Mouse (Mus musculus) cerebellum, adult 2 months (tissue): ENCODE data around the gene Tcf3. TPM values are rescaled to one million over a fixed set of nuclear protein-coding genes. Genes with fewer than 3 reads are reported as not detected.

Experiments
- DNase-seq, 2 experiments: peaks; one replicate each; pipeline ENCODE4 v3.0.0; 2021
- H3K27ac ChIP-seq: fragments of 200-500 bp; 2 replicates; pipeline ENCODE4 v1.5.1; 2012; ENCODE audit warnings: low read length, control low read depth, inconsistent platforms; ENCODE audit not compliant: insufficient read depth
- H3K27me3 ChIP-seq: fragments of 200-500 bp; 2 replicates; pipeline ENCODE4 v1.6.1; 2012; ENCODE audit warnings: inconsistent platforms, mild to moderate bottlenecking, low read length, moderate library complexity; ENCODE audit not compliant: control insufficient read depth, insufficient read depth
- H3K4me1 ChIP-seq: fragments of 200-500 bp; 2 replicates; pipeline ENCODE4 v1.6.1; 2011; ENCODE audit warnings: low read length; ENCODE audit not compliant: control insufficient read depth, insufficient read depth
- H3K4me3 ChIP-seq: fragments of 200-500 bp; replicated peaks from 2 replicates; pipeline ENCODE3; 2011; ENCODE audit warnings: mild to moderate bottlenecking, low read depth, low read length, control low read depth; ENCODE audit not compliant: insufficient read depth
- CTCF ChIP-seq: fragments of 200-500 bp; IDR thresholded peaks from 2 replicates; pipeline ENCODE4 v1.5.1; 2011; ENCODE audit warnings: low read depth, mild to moderate bottlenecking, control low read depth, low read length, moderate library complexity, borderline replicate concordance; ENCODE audit not compliant: insufficient read depth
- POLR2A ChIP-seq: fragments of 200-500 bp; IDR thresholded peaks from 2 replicates; pipeline ENCODE4 v1.6.1; 2011; ENCODE audit warnings: low read length, control low read depth, borderline replicate concordance; ENCODE audit not compliant: insufficient read depth
- WGBS: fragments of 180-500 bp; shearing (Covaris S2); methylation state at CpG from one replicate; pipeline ENCODE4 v1.1.7; 2018; 5-methylcytosine and 5-hydroxymethylcytosine counted together
- polyA plus RNA-seq: library from polyadenylated mRNA; depleted of rRNA; stranded (reverse); fragments of >200 nt; gene quantifications from 2 replicates; pipeline ENCODE4 v1.2.3, GENCODE M21; 2012; rRNA removed

Tcf3 gene
- polyA plus RNA-seq, result 34.2 and 38.8 TPM in 2 replicates

DNA sequence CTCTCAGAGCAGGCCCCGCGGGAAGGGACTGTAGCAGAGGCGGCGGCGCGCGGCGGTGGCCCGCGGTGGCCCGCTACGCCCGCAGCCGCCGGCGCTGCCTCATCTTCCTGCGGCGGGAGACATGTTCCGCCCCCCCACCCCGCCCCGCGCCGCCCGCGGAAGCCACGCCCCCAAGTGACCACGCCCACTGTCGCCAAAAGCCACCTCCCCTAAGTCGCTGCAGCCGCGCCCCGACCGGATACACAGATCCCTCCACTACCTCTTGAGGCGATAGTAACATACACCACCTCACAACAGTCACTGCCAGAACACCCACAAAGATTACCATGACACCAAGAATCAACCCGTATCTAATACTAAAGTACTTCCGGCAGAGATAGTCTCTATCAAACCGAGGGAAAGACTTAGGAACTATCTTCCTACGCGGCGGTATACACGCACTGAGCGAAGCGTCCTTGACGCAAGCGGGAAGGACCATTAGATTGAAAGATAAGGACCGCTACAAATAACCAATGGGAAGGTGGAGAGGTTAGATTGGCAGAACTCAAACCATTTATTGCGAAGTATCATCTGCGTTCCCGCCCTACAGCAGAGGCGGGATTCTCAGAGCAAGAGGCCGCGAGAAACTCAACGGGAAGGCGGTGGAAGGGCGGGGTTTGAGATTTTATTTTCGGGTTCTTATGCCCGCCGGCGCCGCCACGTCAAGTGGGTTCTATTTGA, at the start of gene Tcf3:
Tcf3 (minus strand) TSS at position 135 of the 720 bp plus-strand sequence.
- H3K4me3 ChIP-seq, result peak within 1 kb of the TSS; percentile 62
- peak within 1 kb of the TSS; percentile 83 for H3K27ac ChIP-seq
- H3K4me1 ChIP-seq, result peaks cover 5% of the 10 kb centered on the region
- TF ChIP-seq CTCF (no peak), POLR2A (peak; percentile 39; the same call in 1 of the 2 replicates)
- H3K27me3 ChIP-seq, result no peaks in the 10 kb centered on the region
- peak; percentile 95 to 98 for DNase-seq
- WGBS, result under 1% methylated on average over 60 of the region's 61 CpGs

GRCm38 (mm10) chr10:80481002-80481401, 47.6 kb upstream of the Tcf3 start:
- TF ChIP-seq CTCF (no peak), POLR2A (no peak)
- WGBS, result 31% methylated on average over 5 of the region's 5 CpGs
- H3K4me1 ChIP-seq, result no peaks in the 10 kb centered on the region
- no peaks in the 10 kb centered on the region for H3K27me3 ChIP-seq
- no peak overlapping the region for H3K4me3 ChIP-seq
- no peak for DNase-seq
- no peak overlapping the region for H3K27ac ChIP-seq

- no peak overlapping the region for H3K27ac ChIP-seq
- no peak overlapping the region for H3K4me3 ChIP-seq
- 70% methylated on average over 5 of the region's 5 CpGs for WGBS
- TF ChIP-seq POLR2A, result no peak
- no peak for TF ChIP-seq CTCF
- no peaks in the 10 kb centered on the region for H3K27me3 ChIP-seq
- no peaks in the 10 kb centered on the region for H3K4me1 ChIP-seq
- DNase-seq, result no peak
These were observed 45.1 kb upstream of the Tcf3 start for GRCm38 (mm10) chr10:80478531-80478930.

GRCm38 (mm10) chr10:80475290-80475959, 42.0 kb upstream of the Tcf3 start:
- peak overlapping the region; percentile 71; the same call in 1 of the 2 replicates for H3K27ac ChIP-seq
- H3K4me1 ChIP-seq, result no peaks in the 10 kb centered on the region
- TF ChIP-seq CTCF, result no peak
- TF ChIP-seq POLR2A, result peak; percentile 76
- WGBS, result 1% methylated on average over 58 of the region's 58 CpGs
- DNase-seq, result peak; percentile 92
- no peaks in the 10 kb centered on the region for H3K27me3 ChIP-seq
- H3K4me3 ChIP-seq, result peak overlapping the region; percentile 65

- 76% methylated on average over 5 of the region's 5 CpGs for WGBS
- no peak for DNase-seq
- TF ChIP-seq CTCF, result no peak
- no peak for TF ChIP-seq POLR2A
- Histone ChIP-seq H3K27me3 (no peaks in the 10 kb centered on the region), H3K27ac (no peak overlapping the region), H3K4me1 (no peaks in the 10 kb centered on the region), H3K4me3 (no peak overlapping the region)
These were observed 31.6 kb upstream of the Tcf3 start for GRCm38 (mm10) chr10:80465066-80465465.

- no peak overlapping the region for H3K27ac ChIP-seq
- DNase-seq, result no peak
- 10% methylated on average over 18 of the region's 19 CpGs for WGBS
- no peak overlapping the region for H3K4me3 ChIP-seq
- H3K4me1 ChIP-seq, result no peaks in the 10 kb centered on the region
- H3K27me3 ChIP-seq, result no peaks in the 10 kb centered on the region
- TF ChIP-seq POLR2A (no peak), CTCF (no peak)
These were observed 31.1 kb upstream of the Tcf3 start for GRCm38 (mm10) chr10:80464381-80465035.

DNA sequence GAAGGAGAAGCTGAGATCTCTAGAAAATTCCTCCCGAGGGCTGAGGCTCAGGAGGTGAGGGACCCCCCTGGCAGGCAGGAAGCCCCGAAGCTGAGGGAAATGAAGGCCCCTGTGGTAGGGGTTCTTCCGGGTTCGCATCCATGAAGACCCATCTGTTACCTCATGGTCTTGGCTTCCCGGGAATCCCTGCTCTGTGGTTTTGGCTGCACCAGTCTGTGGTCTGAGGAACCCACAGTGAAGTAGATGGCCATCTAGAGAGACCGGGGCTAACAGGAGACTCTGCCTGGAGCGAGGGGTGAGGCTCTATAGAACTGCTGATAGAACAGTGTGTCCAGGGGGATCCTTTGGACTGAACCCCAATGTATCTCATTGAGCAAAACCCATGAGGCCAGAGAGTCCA, 27.9 kb upstream of the Tcf3 start:
- no peak for DNase-seq
- WGBS, result 46% methylated on average over 7 of the region's 7 CpGs
- TF ChIP-seq POLR2A (no peak), CTCF (no peak)
- Histone ChIP-seq H3K4me3 (no peak overlapping the region), H3K27me3 (no peaks in the 10 kb centered on the region), H3K4me1 (no peaks in the 10 kb centered on the region), H3K27ac (no peak overlapping the region)

DNA sequence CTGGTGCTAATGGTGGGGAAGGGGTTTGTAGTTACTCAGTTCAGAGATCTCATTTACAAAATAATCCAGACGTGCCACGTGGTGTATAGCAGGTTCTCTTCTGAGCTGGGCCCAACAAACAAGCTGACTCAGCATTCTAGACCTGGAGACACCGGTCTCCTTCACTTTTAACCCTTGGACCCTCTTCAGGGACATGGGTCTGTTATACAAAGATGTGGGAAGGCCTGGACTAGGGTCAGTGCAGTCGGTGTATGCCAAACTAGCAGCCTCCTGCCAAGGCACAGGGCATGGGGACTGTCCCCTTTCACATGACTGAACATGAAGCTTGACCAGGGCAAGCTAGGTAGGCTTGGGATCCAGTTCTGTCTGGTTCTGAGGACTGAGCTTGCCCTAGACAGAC, 26.9 kb upstream of the Tcf3 start:
- Histone ChIP-seq H3K27me3 (no peaks in the 10 kb centered on the region), H3K4me1 (no peaks in the 10 kb centered on the region), H3K4me3 (no peak overlapping the region), H3K27ac (no peak overlapping the region)
- TF ChIP-seq CTCF (no peak), POLR2A (no peak)
- 56% methylated on average over 4 of the region's 4 CpGs for WGBS
- no peak for DNase-seq
